ENCODE assay signal across 17 mouse cellular contexts in the genomic region with DNA sequence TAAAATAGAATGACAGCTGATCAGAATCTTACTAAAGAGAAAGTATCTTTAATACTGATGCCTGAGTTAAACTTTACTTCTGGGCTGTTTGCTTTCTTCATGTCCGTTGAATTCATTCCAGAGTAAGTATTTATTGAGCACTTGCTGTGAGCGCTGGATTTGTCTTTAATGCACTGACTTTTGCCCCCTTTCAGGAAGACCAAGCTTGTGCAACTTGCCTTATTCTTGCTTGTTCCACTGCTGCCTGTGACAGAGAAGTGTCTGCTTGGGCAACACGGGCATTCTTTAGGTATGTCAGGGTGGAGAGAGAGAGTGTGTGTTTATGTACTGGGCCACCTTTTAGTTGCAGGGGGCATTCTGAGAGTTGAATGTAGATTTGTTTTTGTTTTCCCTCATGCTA.
"Had no signal": no experiment of that assay in that cellular context is flagged by ENCODE, and none has a peak within 500 bp of the region (broad histone marks: within the 10 kb centered on the region; RNA-seq: fewer than 3 reads in every experiment).

No protein-coding gene starts in this region.

- H3K27me3 ChIP-seq: liver, embryonic 15.5 days; lung, embryonic 15.5 days; megakaryocyte, embryonic 14.5 days; midbrain, embryonic 13.5 days; midbrain, embryonic 15.5 days; neural tube, embryonic 12.5 days had no signal

- H3K9me3 ChIP-seq: liver, embryonic 15.5 days; lung, embryonic 15.5 days; megakaryocyte, embryonic 14.5 days; midbrain, embryonic 13.5 days; midbrain, embryonic 15.5 days; neural tube, embryonic 12.5 days had no signal

- H3K27ac ChIP-seq: liver, embryonic 15.5 days; lung, embryonic 15.5 days; macrophage; midbrain, embryonic 13.5 days; midbrain, embryonic 15.5 days; neural tube, embryonic 12.5 days had no signal

- DNase-seq: lung, adult 2 months; lung, postnatal 14 days; lung, postnatal 36 days; right cerebral cortex, postnatal 14 days; spleen, adult 18-20 months; thymus, adult 18-20 months; thymus, postnatal 14 days; thymus, postnatal 36 days had no signal

- H3K4me3 ChIP-seq: liver, embryonic 15.5 days; lung, embryonic 15.5 days; megakaryocyte, embryonic 14.5 days; midbrain, embryonic 13.5 days; midbrain, embryonic 15.5 days; neural tube, embryonic 12.5 days had no signal

- H3K4me2 ChIP-seq: liver, embryonic 15.5 days; lung, embryonic 15.5 days; midbrain, embryonic 11.5 days; midbrain, embryonic 13.5 days; midbrain, embryonic 15.5 days; neural tube, embryonic 12.5 days had no signal

- H3K9ac ChIP-seq: liver, embryonic 15.5 days; lung, embryonic 15.5 days; midbrain, embryonic 13.5 days; midbrain, embryonic 15.5 days; neural tube, embryonic 12.5 days had no signal

- ATAC-seq: lung, postnatal 0 days; midbrain, embryonic 13.5 days; midbrain, embryonic 15.5 days had no signal

- H3K4me1 ChIP-seq: liver, embryonic 15.5 days; lung, embryonic 15.5 days; megakaryocyte, embryonic 14.5 days; midbrain, embryonic 13.5 days; midbrain, embryonic 15.5 days; neural tube, embryonic 12.5 days had no signal
